Mouse (Mus musculus) urinary bladder, adult 2 months (tissue): ENCODE data around the gene Txndc12. TPM values are rescaled to one million over a fixed set of nuclear protein-coding genes. Genes with fewer than 3 reads are reported as not detected.

Experiments
- DNase-seq: peaks from one replicate; pipeline ENCODE4 v3.0.0; 2022; ENCODE audit warnings: low spot score
- polyA plus RNA-seq: library from polyadenylated mRNA; depleted of rRNA; stranded (reverse); fragments of >200 nt; gene quantifications from 2 replicates; pipeline ENCODE4 v1.2.3, GENCODE M21; 2012; rRNA removed

Txndc12 gene
- 41.7 and 46.7 TPM in 2 replicates for polyA plus RNA-seq

- peak; percentile 56 for DNase-seq
Observed at GRCm38 (mm10) chr4:108834115-108834970, at the start of gene Txndc12. TSS of gene Txndc12 (plus strand) at chr4:108834601.

GRCm38 (mm10) chr4:108789258-108789936 lies 45.0 kb upstream of the Txndc12 start:
- no peak for DNase-seq

- DNase-seq, result no peak
Observed at GRCm38 (mm10) chr4:108790507-108790906, 43.9 kb upstream of the Txndc12 start.

- no peak for DNase-seq
Observed at GRCm38 (mm10) chr4:108793941-108794340, 40.5 kb upstream of the Txndc12 start.

- DNase-seq, result no peak
Observed at GRCm38 (mm10) chr4:108796701-108797100, 37.7 kb upstream of the Txndc12 start.

- no peak for DNase-seq
Observed at GRCm38 (mm10) chr4:108798083-108798830, 36.1 kb upstream of the Txndc12 start.

- no peak for DNase-seq
Observed at GRCm38 (mm10) chr4:108803535-108803934, 30.9 kb upstream of the Txndc12 start.

GRCm38 (mm10) chr4:108811142-108811541 lies 23.3 kb upstream of the Txndc12 start:
- no peak for DNase-seq

- no peak for DNase-seq
Observed at GRCm38 (mm10) chr4:108811550-108811949, 22.9 kb upstream of the Txndc12 start.

- no peak for DNase-seq
Observed at GRCm38 (mm10) chr4:108825677-108826076, 8.7 kb upstream of the Txndc12 start.

GRCm38 (mm10) chr4:108826096-108826495 lies 8.3 kb upstream of the Txndc12 start:
- DNase-seq, result no peak

- no peak for DNase-seq
Observed at GRCm38 (mm10) chr4:108826643-108827042, 7.8 kb upstream of the Txndc12 start.

- no peak for DNase-seq
Observed at GRCm38 (mm10) chr4:108830698-108831097, 3.7 kb upstream of the Txndc12 start.

GRCm38 (mm10) chr4:108832916-108833827 lies 1.2 kb upstream of the Txndc12 start, which contains the start of gene Btf3l4:
TSS of gene Btf3l4 (minus strand) at chr4:108833614.
- DNase-seq, result peak; percentile 75

GRCm38 (mm10) chr4:108833828-108834114 lies 630 bp upstream of the Txndc12 start:
- no peak for DNase-seq

- DNase-seq, result no peak
Observed at GRCm38 (mm10) chr4:108834971-108835311, 540 bp downstream of the Txndc12 start.

GRCm38 (mm10) chr4:108835496-108835895 lies 1.1 kb downstream of the Txndc12 start:
- no peak for DNase-seq

- no peak for DNase-seq
Observed at GRCm38 (mm10) chr4:108838031-108838430, 3.6 kb downstream of the Txndc12 start.

- no peak for DNase-seq
Observed at GRCm38 (mm10) chr4:108841920-108842578, 7.6 kb downstream of the Txndc12 start.

- DNase-seq, result no peak
Observed at GRCm38 (mm10) chr4:108843336-108843735, 8.9 kb downstream of the Txndc12 start.
